13 mouse cellular contexts compared by ENCODE assay signal in the genomic region with DNA sequence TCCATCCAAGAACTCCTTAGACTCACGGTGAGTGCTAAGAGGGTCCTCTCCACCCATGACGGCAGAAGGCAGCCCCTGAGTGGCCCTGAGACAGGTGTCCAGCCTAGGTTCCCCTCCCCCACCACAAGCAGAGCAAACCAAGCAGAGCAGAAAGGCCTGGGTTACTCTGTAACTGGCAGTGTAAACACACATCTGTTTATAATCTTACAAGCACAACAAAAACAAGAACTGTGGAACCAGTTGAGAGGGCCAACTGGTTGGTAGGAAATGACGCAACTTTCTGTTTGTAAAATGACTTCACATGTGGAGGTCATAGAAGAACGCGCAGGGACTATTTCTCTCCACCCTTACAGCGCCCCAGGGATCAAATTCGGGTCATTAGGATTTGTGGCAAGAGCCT. TPM values are rescaled to one million over a fixed set of nuclear protein-coding genes. Genes with fewer than 3 reads are reported as not detected.
DNase-seq lines count a peak whose midpoint lies in the region; ATAC-seq lines count a peak whose summit lies in the region.
"Had no signal": no experiment of that assay in that cellular context is flagged by ENCODE, and none has a peak within 500 bp of the region (broad histone marks: within the 10 kb centered on the region; RNA-seq: fewer than 3 reads in every experiment).

No protein-coding gene starts in this region.

- no peak overlapping the region for H3K4me2 ChIP-seq in limb, embryonic 15.5 days
- H3K4me2 ChIP-seq: forebrain, embryonic 13.5 days had no signal

- WGBS in heart, embryonic 10.5 days = 50% methylated on average over 7 of the region's 7 CpGs
- WGBS in limb, embryonic 15.5 days = 22% methylated on average over 7 of the region's 7 CpGs

- H3K9ac ChIP-seq in limb, embryonic 15.5 days = no peak overlapping the region
- H3K9ac ChIP-seq: forebrain, embryonic 13.5 days had no signal

- H3K4me1 ChIP-seq in heart, embryonic 10.5 days = peaks cover 47% of the 10 kb centered on the region
- peaks cover 21% of the 10 kb centered on the region for H3K4me1 ChIP-seq in limb, embryonic 15.5 days

- H3K9me3 ChIP-seq in heart, embryonic 10.5 days = no peaks in the 10 kb centered on the region
- H3K9me3 ChIP-seq in limb, embryonic 15.5 days = no peaks in the 10 kb centered on the region
- H3K9me3 ChIP-seq: forebrain, embryonic 13.5 days had no signal

- no peak overlapping the region for H3K4me3 ChIP-seq in heart, embryonic 10.5 days
- no peak overlapping the region for H3K4me3 ChIP-seq in limb, embryonic 15.5 days
- H3K4me3 ChIP-seq: forebrain, embryonic 13.5 days; layer of hippocampus, adult 2 months had no signal

- no peak for ATAC-seq in limb, embryonic 15.5 days (ENCODE audit: insufficient number of reproducible peaks, low FRiP score, low TSS enrichment, low read depth)
- no peak for ATAC-seq in activated CD4-positive, CD25-positive, alpha-beta regulatory T cell, adult 4 months
- ATAC-seq: forebrain, embryonic 13.5 days had no signal

- no peaks in the 10 kb centered on the region for H3K36me3 ChIP-seq in heart, embryonic 10.5 days
- H3K36me3 ChIP-seq in limb, embryonic 15.5 days = no peaks in the 10 kb centered on the region

- peak overlapping the region; percentile 80 for H3K27ac ChIP-seq in heart, embryonic 10.5 days
- H3K27ac ChIP-seq in limb, embryonic 15.5 days = peak overlapping the region; percentile 39; the same call in 1 of the 2 replicates
- H3K27ac ChIP-seq: forebrain, embryonic 13.5 days; layer of hippocampus, adult 2 months had no signal

- DNase-seq in heart, embryonic 10.5 days (ENCODE audit: low spot score) = no peak
- no peak for DNase-seq in heart, adult 8-10 months (ENCODE audit: low spot score)
- peak; percentile 55 for DNase-seq in 416B (ENCODE audit: low read depth)
- DNase-seq in kidney, adult 9 months = peak; percentile 38
- no peak for DNase-seq in cerebellum, adult 9-11 months
- no peak for DNase-seq in retina, postnatal 1 day
- DNase-seq: B cell, adult 2 months had no signal

- H3K27me3 ChIP-seq in heart, embryonic 10.5 days (ENCODE audit: insufficient read depth, poor library complexity, severe bottlenecking) = no peaks in the 10 kb centered on the region
- H3K27me3 ChIP-seq in limb, embryonic 15.5 days = no peaks in the 10 kb centered on the region
- H3K27me3 ChIP-seq: forebrain, embryonic 13.5 days had no signal

RNA-seq across cellular contexts. Expression of a gene that starts 15.1 kb away (rescaled TPM):
- not detected in 2 replicates for polyA plus RNA-seq in heart, embryonic 10.5 days (2016; fragmentation: Nextera tagmentation; extraction: Ambion mirVana)
- under 1 TPM in 2 of 4 experiments, not detected in 2; 0.16 to 0.23 TPM for total RNA-seq in heart, adult 8-10 months (2022)
- polyA plus RNA-seq in limb, embryonic 15.5 days (2015; fragmentation: Nextera tagmentation; extraction: Ambion mirVana) = 0.09 TPM in 1 of 2 replicates, not detected in the other
- polyA plus RNA-seq in activated CD4-positive, CD25-positive, alpha-beta regulatory T cell, adult 4 months (2017; shearing (Covaris generic)) = 1 to 10 TPM; 5.1 to 6.7 TPM
- total RNA-seq: common myeloid progenitor, adult 5-6 weeks; layer of hippocampus, adult 2 months had no signal
- polyA plus RNA-seq: forebrain, embryonic 13.5 days; stomach, embryonic 14.5 days had no signal

RNA-seq across cellular contexts. Expression of a gene that starts 39.5 kb away (rescaled TPM):
- polyA plus RNA-seq in heart, embryonic 10.5 days (2016; fragmentation: Nextera tagmentation; extraction: Ambion mirVana) = 0.74 and 0.90 TPM in 2 replicates
- total RNA-seq in heart, adult 8-10 months (2022) = 1 to 10 TPM in 2 of 4 experiments, under 1 TPM in 2; 0.69 to 1.3 (median 0.96) TPM
- polyA plus RNA-seq in limb, embryonic 15.5 days (2015; fragmentation: Nextera tagmentation; extraction: Ambion mirVana) = 4.9 and 6.9 TPM in 2 replicates
- not detected for polyA plus RNA-seq in activated CD4-positive, CD25-positive, alpha-beta regulatory T cell, adult 4 months (2017; shearing (Covaris generic))

Comparison
In these comparisons a context has a peak if more than half of its experiments do, and no peak if none do; other contexts are left out.
1. DNase-seq: peak in 416B (single experiment) and kidney, adult 9 months (single experiment); none in heart, embryonic 10.5 days (single experiment), heart, adult 8-10 months (single experiment), cerebellum, adult 9-11 months (single experiment) and retina, postnatal 1 day (single experiment).